Mouse (Mus musculus) brain, adult 2 months (tissue): Measurements from ENCODE around the gene Tub.
A peak's percentile ranks its signal among the peaks of the same experiment; 100 is the strongest.

Experiments
- DNase-seq: peaks from one replicate; pipeline ENCODE4 v3.0.0; 2011; ENCODE audit warnings: low read depth, low spot score

Tub gene

DNA sequence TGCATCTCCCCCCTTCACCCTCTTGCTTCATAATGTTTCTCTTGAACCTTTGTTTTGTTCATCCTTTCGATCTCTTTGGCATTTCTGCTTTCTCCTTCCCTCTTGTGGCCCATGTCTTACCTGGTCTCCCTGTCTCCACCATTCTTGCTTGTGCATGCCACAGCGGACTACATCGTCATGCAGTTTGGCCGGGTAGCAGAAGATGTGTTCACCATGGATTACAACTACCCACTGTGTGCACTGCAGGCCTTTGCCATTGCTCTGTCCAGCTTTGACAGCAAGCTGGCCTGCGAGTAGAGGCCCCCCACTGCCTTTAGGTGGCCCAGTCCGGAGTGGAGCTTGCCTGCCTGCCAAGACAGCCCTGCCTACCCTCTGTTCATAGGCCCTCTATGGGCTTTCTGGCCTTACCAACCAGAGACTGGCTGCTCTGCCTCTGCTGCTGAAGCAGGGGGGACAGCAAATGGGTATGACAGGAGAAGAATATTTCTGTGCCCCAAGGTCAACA, 79.9 kb downstream of the Tub start:
- DNase-seq, result peak; percentile 54

- no peak for DNase-seq
Measured at GRCm38 (mm10) chr7:109031331-109031730, 81.2 kb downstream of the Tub start.

DNA sequence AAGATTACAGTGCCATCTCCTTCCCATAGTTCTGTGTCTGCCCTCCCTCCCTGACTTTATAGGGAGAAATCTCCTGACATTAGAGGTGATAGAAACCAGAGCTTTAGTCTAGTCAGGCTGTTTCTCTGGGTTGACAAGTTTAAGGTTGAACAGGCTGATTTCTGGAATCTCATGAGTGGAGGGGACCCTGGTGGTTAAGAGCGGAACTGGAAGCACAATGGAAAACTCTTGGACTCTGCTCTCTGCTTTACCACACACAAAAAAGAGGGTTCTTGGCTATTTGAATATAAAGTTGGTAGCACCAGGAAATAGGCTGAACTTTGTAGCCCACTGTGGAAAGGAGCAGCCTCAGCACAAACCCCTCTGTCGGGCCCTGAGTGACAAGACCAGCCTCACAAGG, 81.9 kb downstream of the Tub start:
- no peak for DNase-seq

GRCm38 (mm10) chr7:109038121-109038735, 88.1 kb downstream of the Tub start:
- peak; percentile 85 for DNase-seq

- DNase-seq, result peak; percentile 74
Measured at GRCm38 (mm10) chr7:109038987-109039386, 88.8 kb downstream of the Tub start.

GRCm38 (mm10) chr7:109039445-109039844, 89.3 kb downstream of the Tub start:
- DNase-seq, result peak; percentile 98

GRCm38 (mm10) chr7:109045876-109046275, 95.7 kb downstream of the Tub start:
- no peak for DNase-seq

- peak; percentile 93 for DNase-seq
Measured at GRCm38 (mm10) chr7:109050831-109051230, 100.7 kb downstream of the Tub start.

DNA sequence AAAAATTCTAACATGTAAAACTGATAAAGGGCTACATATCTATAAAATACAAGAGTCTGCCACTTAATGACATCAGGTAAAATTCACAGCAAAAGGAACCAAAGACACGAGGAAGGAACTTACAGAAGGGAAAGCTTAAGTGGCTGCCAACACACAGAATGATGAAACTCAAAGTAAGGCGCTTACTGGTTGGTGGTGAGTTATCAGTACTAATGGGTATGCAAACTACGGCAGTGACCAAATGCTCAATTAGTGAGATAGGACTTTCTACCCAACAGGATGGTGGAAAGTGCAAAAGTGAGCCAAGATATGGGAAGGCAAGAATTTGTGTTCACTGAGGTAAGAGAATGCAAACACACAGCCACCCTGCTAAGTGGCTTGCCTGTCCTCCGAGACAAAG, 109.4 kb downstream of the Tub start:
- no peak for DNase-seq

DNA sequence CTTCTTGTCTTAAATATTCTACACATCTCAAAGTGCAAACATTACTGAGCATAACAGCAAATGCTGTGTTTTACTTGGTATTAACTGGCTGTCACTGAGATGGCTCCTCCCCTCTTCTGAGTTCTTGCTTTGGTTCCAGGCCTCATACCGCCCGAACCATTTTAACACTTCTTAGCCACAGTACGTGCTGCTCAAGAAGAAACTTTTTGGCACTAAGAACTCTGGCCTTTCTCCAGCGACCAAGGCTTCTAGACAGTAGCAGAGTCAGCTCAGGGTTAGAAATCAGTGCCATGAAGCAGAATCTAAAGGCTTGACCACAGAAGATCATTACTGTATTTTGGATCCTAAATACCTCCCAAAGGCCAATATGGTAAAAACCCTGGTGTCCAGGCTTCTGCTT, 119.5 kb downstream of the Tub start:
- DNase-seq, result no peak

GRCm38 (mm10) chr7:109072326-109072725, 122.2 kb downstream of the Tub start:
- peak; percentile 86 for DNase-seq

DNA sequence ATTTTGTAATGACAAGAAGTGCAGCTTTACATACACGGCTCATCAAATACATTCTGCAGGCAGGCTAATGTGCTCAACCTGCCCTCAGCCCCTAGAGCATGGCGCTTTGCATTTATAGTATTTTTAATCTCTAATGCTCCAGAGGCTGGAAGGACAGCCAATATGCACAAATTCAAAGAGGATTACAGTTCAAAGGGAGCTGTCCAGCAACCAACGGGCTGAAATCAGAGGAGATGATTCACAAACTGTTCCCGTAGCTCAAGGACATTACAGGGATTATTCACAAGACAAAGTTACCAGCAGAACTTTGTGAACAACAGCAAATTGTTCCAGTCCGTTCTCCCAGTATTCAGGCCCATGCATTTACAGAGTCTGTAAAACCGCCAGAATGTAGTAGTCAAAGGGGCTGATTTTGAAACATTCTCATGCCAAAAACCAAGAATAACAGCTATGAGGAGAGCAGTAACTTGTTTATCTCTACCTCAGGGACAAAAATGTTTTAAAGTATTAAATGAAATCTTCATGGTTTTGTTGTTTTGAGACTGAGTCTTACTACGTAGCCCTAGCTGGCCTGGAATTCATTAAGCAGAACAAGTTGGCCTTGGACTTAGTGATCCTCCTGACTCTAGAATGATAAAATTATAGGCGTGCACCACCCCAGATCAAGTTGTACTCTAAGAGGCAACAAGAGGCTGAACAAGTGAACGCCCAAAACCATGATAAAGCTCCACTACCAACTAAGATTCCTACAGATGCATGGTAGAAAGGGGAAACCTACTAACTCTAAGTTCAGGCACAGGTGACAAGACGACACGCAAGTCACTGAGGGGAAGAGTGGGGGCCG, 132.4 kb downstream of the Tub start:
- DNase-seq, result no peak

DNA sequence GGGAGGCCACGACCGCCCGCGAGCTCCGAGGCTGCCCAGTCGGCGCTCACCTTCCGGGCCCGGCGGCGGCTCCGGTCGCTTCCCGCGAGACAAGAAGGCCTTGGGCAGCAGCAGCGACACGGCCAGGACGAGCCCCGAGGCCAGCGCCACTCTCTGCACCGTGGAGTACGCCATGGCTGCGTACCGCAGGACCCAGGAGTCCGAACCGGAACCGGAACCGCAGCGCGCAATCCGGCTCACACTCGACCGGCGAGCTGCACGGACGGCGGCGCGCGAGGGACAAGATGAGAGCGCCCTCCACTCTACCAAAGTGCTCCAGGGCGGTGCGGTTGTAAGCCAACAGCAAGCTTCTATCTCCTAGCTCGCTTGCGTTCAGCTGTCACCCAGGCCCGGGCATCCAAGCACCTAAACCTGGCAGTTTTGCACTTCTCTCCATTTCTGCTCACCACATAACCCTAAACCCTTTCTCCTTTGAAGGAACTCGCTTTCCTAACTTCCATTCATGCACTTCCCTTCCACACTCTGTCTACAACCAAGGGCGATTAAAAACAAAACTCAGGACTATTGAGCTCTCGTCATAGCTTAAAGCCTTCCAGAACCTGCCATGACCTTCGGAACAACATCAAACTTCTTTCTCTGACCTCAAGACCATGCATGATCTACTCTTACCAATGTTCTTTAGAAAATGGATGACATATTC, 133.1 kb downstream of the Tub start, which contains the start of gene Ric3:
Gene Ric3, minus strand, starts transcription at position 219 of the 700 bp plus-strand sequence.
- peak; percentile 96 for DNase-seq

DNA sequence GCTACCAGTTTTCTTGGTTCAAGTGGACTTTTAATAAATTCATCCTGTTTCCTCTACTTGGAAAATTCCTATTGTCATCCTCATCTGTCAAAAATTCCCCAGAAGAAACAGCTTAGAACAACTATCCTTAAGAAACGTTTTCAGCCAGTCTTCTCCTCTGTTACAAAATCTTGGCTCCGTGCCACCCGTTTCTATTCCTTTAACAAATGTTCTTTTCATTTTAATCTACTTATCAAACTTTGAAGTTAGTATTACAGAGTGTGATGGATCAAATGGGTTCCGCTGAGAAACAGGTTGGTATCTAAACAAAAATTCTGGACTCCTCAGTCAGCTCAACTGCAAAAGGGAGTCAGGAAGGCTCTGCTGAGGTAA, 133.7 kb downstream of the Tub start:
- DNase-seq, result no peak
